In the genomic region with DNA sequence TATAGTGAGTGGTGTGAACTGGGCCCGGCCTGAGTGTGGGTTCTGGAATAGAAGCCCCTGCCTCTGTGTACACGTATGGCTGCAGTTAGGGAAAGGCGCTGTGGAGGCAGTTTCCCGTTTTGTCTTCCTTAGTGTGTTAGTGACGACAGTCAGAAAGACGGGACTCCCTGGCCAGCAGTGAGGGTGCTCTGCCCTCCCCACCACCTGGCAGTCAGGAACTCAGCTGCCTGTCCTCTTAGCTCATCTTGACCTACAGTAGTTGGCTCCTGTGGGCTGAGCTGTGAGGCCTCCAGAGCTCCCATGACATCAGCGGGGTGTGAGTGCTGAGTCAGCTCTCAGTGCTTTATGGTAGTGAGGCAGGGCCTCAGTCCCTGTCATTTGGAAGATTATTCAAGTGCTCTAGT, we compare ENCODE assay signal across 8 mouse cellular contexts.
DNase-seq lines count a peak whose midpoint lies in the region; ATAC-seq and TF ChIP-seq lines count a peak whose summit lies in the region.

No protein-coding gene starts in this region.

- peak; percentile 74; the same call in 1 of the 2 replicates for ATAC-seq in frontal cortex, adult (ENCODE audit: low TSS enrichment)
- peak; percentile 33; the same call in 1 of the 2 replicates for ATAC-seq in embryonic facial prominence, embryonic 14.5 days (ENCODE audit: low read depth)
- no peak for ATAC-seq in monocyte, adult 5-6 weeks (replicated peaks; ENCODE audit: insufficient number of reproducible peaks, low FRiP score, low TSS enrichment, poor library complexity, severe bottlenecking)

- H3K4me1 ChIP-seq in ES-E14 (ENCODE audit: control insufficient read depth in 2 of 2, insufficient read depth in 2 of 2, low read length in 2 of 2, poor library complexity in 1 of 2), result peaks cover 0 to 4% of the 10 kb centered on the region in 2 experiments; a peak in 1 of 4 replicates
- peaks cover 7% of the 10 kb centered on the region; the same call in 1 of the 2 replicates for H3K4me1 ChIP-seq in embryonic facial prominence, embryonic 14.5 days (ENCODE audit: control insufficient read depth, insufficient read depth, low read length)

- no peak overlapping the region for H3K4me3 ChIP-seq in ES-E14 (ENCODE audit: insufficient read depth in 1 of 2, low read depth in 1 of 2, low read length in 2 of 2, poor library complexity in 1 of 2, severe bottlenecking in 1 of 2)
- no peak overlapping the region for H3K4me3 ChIP-seq in embryonic facial prominence, embryonic 14.5 days (ENCODE audit: low read depth, low read length)

- H3K9ac ChIP-seq in ES-E14 (ENCODE audit: insufficient read depth, low read depth, low read length, poor library complexity, severe bottlenecking), result no peak overlapping the region
- H3K9ac ChIP-seq in embryonic facial prominence, embryonic 14.5 days (ENCODE audit: low read depth, low read length), result no peak overlapping the region

- no peak for DNase-seq in frontal cortex, postnatal 36 days (ENCODE audit: low spot score in 2 of 2)
- DNase-seq in ES-E14 (ENCODE audit: low read depth, low spot score) (no peak), liver (peak; percentile 79)
- peak; percentile 55 for DNase-seq in embryonic facial prominence, embryonic 14.5 days (ENCODE audit: low spot score)
- DNase-seq in left cerebral cortex, adult 9 months (ENCODE audit: low spot score in 2 of 2), result no peak
- no peak for DNase-seq in natural killer cell, adult 2 months (ENCODE audit: low spot score in 2 of 2)

- H3K27ac ChIP-seq in ES-E14 (ENCODE audit: insufficient read depth, low read depth, low read length, poor library complexity, severe bottlenecking), result no peak overlapping the region
- no peak overlapping the region for H3K27ac ChIP-seq in embryonic facial prominence, embryonic 14.5 days (replicated peaks; ENCODE audit: low read depth, low read length)

- 48% methylated on average over 7 of the region's 7 CpGs for WGBS in embryonic facial prominence, embryonic 14.5 days

- H3K36me3 ChIP-seq in ES-E14 (ENCODE audit: control insufficient read depth, insufficient read depth, low read length, poor library complexity, severe bottlenecking), result no peaks in the 10 kb centered on the region
- no peaks in the 10 kb centered on the region for H3K36me3 ChIP-seq in embryonic facial prominence, embryonic 14.5 days (ENCODE audit: control insufficient read depth, insufficient read depth, low read length)

- in situ Hi-C loops in ES-E14 (cut with MboI; ENCODE audit: low sequenced_read_pairs in 2 of 2, unreplicated experiment in 2 of 2), result no loop called here

- no peak overlapping the region for H3K4me2 ChIP-seq in embryonic facial prominence, embryonic 14.5 days (ENCODE audit: low read depth, low read length)

- H3K9me3 ChIP-seq in ES-E14 (ENCODE audit: control insufficient read depth, insufficient read depth, low read depth, low read length), result no peaks in the 10 kb centered on the region
- H3K9me3 ChIP-seq in embryonic facial prominence, embryonic 14.5 days (ENCODE audit: control insufficient read depth, low read length), result no peaks in the 10 kb centered on the region

- no peaks in the 10 kb centered on the region for H3K27me3 ChIP-seq in embryonic facial prominence, embryonic 14.5 days (replicated peaks; ENCODE audit: control insufficient read depth, insufficient read depth, low read length)

TF ChIP-seq in ES-E14, 5 proteins besides CTCF, POLR2A, EP300 and RAD21:
- TF ChIP-seq CHD2 (IDR thresholded peaks at IDR 0.05; ENCODE audit: low read depth, low read length) (no peak), ZC3H11A (IDR thresholded peaks at IDR 0.05; ENCODE audit: borderline replicate concordance, low read depth, low read length) (no peak), MAFK (IDR thresholded peaks at IDR 0.05; ENCODE audit: insufficient read depth, low read depth, low read length) (peak; percentile 95), HCFC1 (IDR thresholded peaks at IDR 0.05; ENCODE audit: borderline replicate concordance, insufficient read depth, low read length) (no peak)

Comparison
In these comparisons a context has a peak if more than half of its experiments do, and no peak if none do; other contexts are left out.
1. DNase-seq: peak in embryonic facial prominence, embryonic 14.5 days (single experiment) and liver (single experiment); none in frontal cortex, postnatal 36 days (0 of 2), ES-E14 (single experiment), left cerebral cortex, adult 9 months (0 of 2) and natural killer cell, adult 2 months (0 of 2).